Mouse (Mus musculus) hindbrain, embryonic 11.5 days (tissue): ENCODE measurements around the gene Gpat3. TPM values are rescaled to one million over a fixed set of nuclear protein-coding genes. Genes with fewer than 3 reads are reported as not detected.

Experiments used
- ATAC-seq: fragments of 200-750 bp; cut with Nextera tagmentation; 2 replicates; pipeline ENCODE4 v1.8.0; 2017; ENCODE audit warnings: mild to moderate bottlenecking, moderate TSS enrichment, moderate library complexity; ENCODE audit not compliant: low FRiP score
- DNase-seq: peaks from one replicate; pipeline ENCODE4 v3.0.0-alpha.2; 2015; ENCODE audit warnings: low spot score
- H3K27ac ChIP-seq: fragments of 300-500 bp; sonication (generic); 2 replicates; pipeline ENCODE4 v1.5.1; 2014; ENCODE audit warnings: mild to moderate bottlenecking, low read depth, low read length
- H3K27me3 ChIP-seq: fragments of 300-500 bp; sonication (generic); 2 replicates; pipeline ENCODE4 v1.6.1; 2014; ENCODE audit warnings: mild to moderate bottlenecking, low read length, moderate library complexity, mixed read lengths; ENCODE audit not compliant: control insufficient read depth, insufficient read depth
- H3K36me3 ChIP-seq: fragments of 300-500 bp; sonication (generic); 2 replicates; pipeline ENCODE4 v1.6.1; 2014; ENCODE audit warnings: mild to moderate bottlenecking, low read length, moderate library complexity, mixed read lengths; ENCODE audit not compliant: control insufficient read depth, insufficient read depth
- H3K4me1 ChIP-seq: fragments of 300-500 bp; sonication (generic); replicated peaks from 2 replicates; pipeline ENCODE4 v1.6.1; 2014; ENCODE audit warnings: low read length, mixed read lengths; ENCODE audit not compliant: control insufficient read depth, insufficient read depth
- H3K4me2 ChIP-seq: fragments of 300-500 bp; sonication (generic); replicated peaks from 2 replicates; pipeline ENCODE4 v1.6.1; 2014; ENCODE audit warnings: mild to moderate bottlenecking, low read depth, low read length
- H3K4me3 ChIP-seq: fragments of 300-500 bp; sonication (generic); 2 replicates; pipeline ENCODE4 v1.5.1; 2014; ENCODE audit warnings: low read depth, low read length
- H3K9ac ChIP-seq: fragments of 300-500 bp; sonication (generic); 2 replicates; pipeline ENCODE4 v1.6.1; 2014; ENCODE audit warnings: low read depth, low read length
- H3K9me3 ChIP-seq: fragments of 300-500 bp; sonication (generic); 2 replicates; pipeline ENCODE4 v1.6.1; 2016; ENCODE audit warnings: low read length; ENCODE audit not compliant: control insufficient read depth
- WGBS: fragments of 180-500 bp; shearing (Covaris S2); extraction: QIAGEN DNeasy Blood & Tissue Kit; methylation state at CpG from one replicate; pipeline ENCODE4 v1.1.7; 2014; 5-methylcytosine and 5-hydroxymethylcytosine counted together
- polyA plus RNA-seq: library from polyadenylated mRNA; unstranded; fragments of >200 nt; fragmentation: Nextera tagmentation; extraction: Ambion mirVana; gene quantifications from 2 replicates; pipeline ENCODE4 v1.2.1, GENCODE M21; 2014

Gpat3 gene
- polyA plus RNA-seq, 1 experiment from 2014 or later: 0.62 TPM

DNA sequence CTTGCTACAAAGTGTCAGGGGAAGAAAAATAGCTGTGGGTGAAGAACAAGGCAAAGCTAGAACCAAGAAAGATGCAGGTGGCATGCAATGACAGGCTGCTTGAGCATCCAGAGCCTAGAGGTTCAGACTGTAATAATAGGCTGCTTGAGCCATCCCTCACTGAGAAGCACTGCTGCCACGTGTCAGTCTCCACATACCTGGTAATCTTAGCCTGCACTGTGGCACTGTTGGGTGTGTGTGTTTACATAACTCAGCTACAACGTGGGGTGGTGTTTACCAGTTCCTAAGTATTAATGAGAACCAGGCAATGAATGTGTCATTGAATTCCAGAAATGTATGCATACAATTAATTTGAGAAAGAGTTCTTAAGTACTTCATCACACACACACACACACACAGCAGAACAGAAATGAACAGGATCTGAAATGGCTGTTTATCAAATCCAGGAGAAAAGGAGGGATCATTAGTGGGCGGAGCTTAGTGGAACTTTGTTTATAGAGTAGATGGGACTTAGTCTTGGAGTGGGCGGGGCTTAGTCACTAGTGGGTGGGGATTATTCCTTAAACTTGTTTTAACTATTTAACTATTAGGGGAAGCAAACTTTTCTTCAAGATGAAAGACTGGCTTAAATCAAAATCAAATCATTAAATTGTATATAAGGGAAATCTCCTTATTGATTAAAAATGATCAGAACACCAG is 23.8 kb downstream of the Gpat3 start:
- ATAC-seq (no peak), DNase-seq (no peak)
- H3K9ac ChIP-seq: no peak overlapping the region
- no peak overlapping the region for H3K27ac ChIP-seq
- no peaks in the 10 kb centered on the region for H3K36me3 ChIP-seq
- no peaks in the 10 kb centered on the region for H3K4me1 ChIP-seq
- no peak overlapping the region for H3K4me3 ChIP-seq
- WGBS: 65% methylated on average over 4 of the region's 4 CpGs
- H3K4me2 ChIP-seq: no peak overlapping the region
- H3K9me3 ChIP-seq: no peaks in the 10 kb centered on the region
- no peaks in the 10 kb centered on the region for H3K27me3 ChIP-seq

DNA sequence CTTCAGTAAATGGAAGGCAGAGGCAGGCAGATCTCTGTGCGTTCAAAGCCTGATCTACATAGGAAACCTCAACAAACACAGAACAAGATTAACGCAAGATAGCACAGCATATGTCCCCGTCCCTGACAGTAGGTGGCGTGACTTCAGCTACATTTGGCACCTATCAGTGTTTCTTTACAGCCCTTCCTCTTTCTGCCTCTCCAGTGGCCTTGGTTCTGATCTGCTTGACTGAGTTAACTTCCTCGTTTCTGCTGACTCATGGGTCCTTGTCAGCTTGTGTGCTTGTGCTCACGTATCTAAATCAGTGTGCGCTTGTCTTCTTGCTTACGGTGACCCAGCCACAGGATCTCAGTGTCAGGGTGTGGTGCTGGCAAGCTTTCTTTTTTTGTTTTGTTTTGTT is 26.5 kb downstream of the Gpat3 start:
- no peak overlapping the region for H3K4me2 ChIP-seq
- no peaks in the 10 kb centered on the region for H3K36me3 ChIP-seq
- 88% methylated on average over 8 of the region's 8 CpGs for WGBS
- ATAC-seq (no peak), DNase-seq (no peak)
- H3K9me3 ChIP-seq: no peaks in the 10 kb centered on the region
- no peak overlapping the region for H3K4me3 ChIP-seq
- no peaks in the 10 kb centered on the region for H3K27me3 ChIP-seq
- H3K9ac ChIP-seq: no peak overlapping the region
- H3K4me1 ChIP-seq: no peaks in the 10 kb centered on the region
- H3K27ac ChIP-seq: no peak overlapping the region

DNA sequence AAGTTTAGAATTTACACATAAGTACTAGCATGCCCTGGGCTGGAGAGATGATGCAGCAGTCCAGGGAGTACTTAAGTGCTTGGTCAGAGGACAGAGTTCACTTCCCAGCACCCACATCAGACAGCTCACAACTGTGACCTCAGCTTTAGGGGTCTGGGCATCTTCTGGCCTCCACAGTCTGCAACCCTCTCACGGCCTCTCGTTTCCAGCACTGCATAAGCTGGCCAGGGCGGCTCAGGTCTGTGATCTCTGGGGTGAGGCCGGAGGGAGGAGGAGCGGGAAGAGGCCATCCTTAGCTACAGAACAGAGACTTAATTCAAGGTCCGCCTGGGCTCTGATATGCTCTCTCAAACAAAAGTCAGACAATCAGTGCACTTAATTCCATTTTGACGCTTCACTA is 29.2 kb downstream of the Gpat3 start:
- no peaks in the 10 kb centered on the region for H3K27me3 ChIP-seq
- WGBS: 70% methylated on average over 7 of the region's 7 CpGs

DNA sequence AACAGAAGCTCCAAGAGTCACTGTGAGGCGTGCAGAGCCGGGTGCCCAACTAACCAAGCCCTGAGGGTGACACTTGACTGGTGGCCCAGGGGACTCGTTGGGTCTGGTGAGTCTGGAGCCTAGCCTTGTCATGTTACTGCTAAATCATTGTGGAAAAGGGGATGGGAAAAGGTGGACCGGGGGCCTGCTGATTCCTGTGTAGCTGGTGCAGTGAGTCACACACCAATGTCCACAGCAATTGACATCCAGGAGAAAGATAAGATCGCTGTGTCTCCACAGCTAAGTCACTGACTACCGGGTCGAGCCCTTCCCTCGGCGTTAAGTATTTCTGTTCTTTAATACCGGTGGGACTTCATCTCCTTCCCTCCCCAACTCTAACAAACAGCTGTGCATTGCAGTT is 29.7 kb downstream of the Gpat3 start:
- Histone ChIP-seq H3K9me3 (no peaks in the 10 kb centered on the region), H3K4me2 (no peak overlapping the region), H3K4me3 (no peak overlapping the region), H3K27me3 (no peaks in the 10 kb centered on the region), H3K9ac (no peak overlapping the region), H3K36me3 (no peaks in the 10 kb centered on the region), H3K27ac (no peak overlapping the region), H3K4me1 (no peaks in the 10 kb centered on the region)
- 81% methylated on average over 10 of the region's 10 CpGs for WGBS
- DNase-seq: no peak
- ATAC-seq: no peak

More for the DNA sequence above, 29.2 kb downstream of the Gpat3 start:
- no peak overlapping the region for H3K27ac ChIP-seq
- no peaks in the 10 kb centered on the region for H3K4me1 ChIP-seq
- no peaks in the 10 kb centered on the region for H3K36me3 ChIP-seq
- no peak for DNase-seq
- H3K9me3 ChIP-seq: no peaks in the 10 kb centered on the region
- ATAC-seq: no peak
- H3K4me2 ChIP-seq: no peak overlapping the region
- no peak overlapping the region for H3K4me3 ChIP-seq
- no peak overlapping the region for H3K9ac ChIP-seq

DNA sequence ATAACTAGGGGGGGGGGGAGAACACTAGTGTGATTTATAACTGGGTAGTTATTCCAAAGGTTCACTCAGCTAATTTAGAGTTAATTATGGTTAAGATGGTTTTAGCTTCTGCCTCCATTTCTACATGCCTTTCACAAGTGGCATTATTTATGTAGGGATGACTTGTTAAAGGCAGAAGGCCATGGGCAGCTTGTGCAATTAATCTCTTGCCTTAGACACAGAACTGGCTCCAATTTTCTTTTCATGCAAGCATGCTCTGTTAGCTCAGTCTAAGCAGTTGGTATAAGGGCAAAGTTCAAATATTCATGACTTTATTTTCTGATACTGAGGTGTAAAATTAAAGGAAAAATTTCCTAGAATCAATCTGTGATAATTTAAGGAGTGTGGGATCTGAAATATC is 31.5 kb downstream of the Gpat3 start:
- Histone ChIP-seq H3K9ac (no peak overlapping the region), H3K4me3 (no peak overlapping the region), H3K27me3 (no peaks in the 10 kb centered on the region), H3K36me3 (no peaks in the 10 kb centered on the region), H3K27ac (no peak overlapping the region), H3K4me2 (no peak overlapping the region), H3K9me3 (no peaks in the 10 kb centered on the region), H3K4me1 (no peaks in the 10 kb centered on the region)
- no peak for ATAC-seq
- no peak for DNase-seq

DNA sequence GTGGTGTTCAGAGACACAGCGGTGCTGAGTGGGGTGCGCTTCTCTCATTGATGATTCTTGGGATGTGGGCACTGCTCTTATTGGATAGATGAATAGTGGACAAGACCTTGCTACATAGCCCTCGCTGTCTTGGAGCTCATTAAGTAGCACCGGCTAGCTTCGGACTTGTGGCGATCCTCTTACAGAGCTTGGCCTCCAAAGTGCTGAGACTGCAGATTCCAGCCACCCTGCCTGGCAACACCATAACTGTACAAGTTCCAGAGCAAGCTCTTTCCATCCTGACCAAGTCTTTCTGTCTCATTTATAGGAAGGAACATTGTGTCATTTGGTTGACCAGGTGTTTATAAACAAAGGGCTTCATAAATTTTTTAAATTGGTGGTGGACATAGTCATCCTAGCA is 39.7 kb downstream of the Gpat3 start:
- Histone ChIP-seq H3K4me1 (no peaks in the 10 kb centered on the region), H3K9me3 (no peaks in the 10 kb centered on the region), H3K4me3 (no peak overlapping the region), H3K4me2 (no peak overlapping the region), H3K36me3 (no peaks in the 10 kb centered on the region), H3K27me3 (no peaks in the 10 kb centered on the region), H3K9ac (no peak overlapping the region), H3K27ac (no peak overlapping the region)
- DNase-seq (no peak), ATAC-seq (no peak)
- 83% methylated on average over 6 of the region's 6 CpGs for WGBS

DNA sequence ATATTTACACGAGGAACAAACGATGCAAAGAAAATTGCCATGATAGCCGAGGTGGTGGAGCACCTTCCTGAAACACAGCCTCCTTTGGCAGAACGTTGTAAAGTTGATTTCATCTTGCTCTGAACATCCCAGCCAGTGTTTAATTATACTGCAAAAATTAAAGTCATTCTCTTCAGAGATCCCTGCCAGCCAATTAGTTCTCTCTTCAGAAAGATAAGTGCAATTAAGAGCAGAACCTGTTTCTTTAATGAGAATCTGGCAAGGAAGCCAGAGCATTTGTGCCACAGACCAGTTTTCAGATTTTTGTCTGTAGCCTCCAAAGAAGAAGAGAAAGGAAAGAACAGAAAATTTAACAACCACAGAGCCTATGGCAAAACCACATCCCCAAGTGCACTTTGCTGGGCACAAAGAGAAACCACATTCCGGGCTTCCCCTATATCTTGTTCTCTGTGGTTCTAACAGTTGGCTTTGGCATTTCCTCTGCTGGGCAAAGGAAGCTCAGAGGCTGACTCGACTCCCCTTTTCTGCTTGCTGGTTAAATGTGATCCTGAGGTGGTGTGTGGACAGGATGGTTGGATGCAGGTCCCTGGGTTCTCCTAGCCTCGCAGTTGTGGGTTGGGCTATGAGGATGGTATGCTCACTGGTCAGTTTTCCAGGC is 40.9 kb downstream of the Gpat3 start:
- no peak for ATAC-seq
- H3K27me3 ChIP-seq: no peaks in the 10 kb centered on the region
- 85% methylated on average over 7 of the region's 7 CpGs for WGBS

DNA sequence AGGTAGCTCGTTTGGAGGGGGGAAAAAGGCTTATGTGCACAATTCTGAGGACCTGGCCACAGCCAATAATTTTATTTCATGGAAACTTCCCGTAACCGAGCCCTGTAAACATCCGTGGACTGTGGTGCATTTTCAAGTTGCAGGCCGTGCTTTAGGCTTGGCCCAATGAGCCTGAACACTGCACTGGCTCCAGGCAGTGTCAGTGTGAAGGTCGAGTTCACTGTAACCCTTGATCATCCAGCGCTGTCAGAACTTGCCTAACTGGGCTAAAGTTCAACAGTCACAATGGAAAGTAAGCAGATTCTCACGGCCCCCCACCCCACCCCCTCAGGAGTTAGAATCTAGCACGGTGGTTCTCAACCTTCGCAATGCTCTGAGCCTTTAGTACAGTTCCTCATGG is 50.7 kb downstream of the Gpat3 start:
- DNase-seq: no peak
- 82% methylated on average over 10 of the region's 10 CpGs for WGBS
- Histone ChIP-seq H3K4me2 (no peak overlapping the region), H3K4me1 (no peaks in the 10 kb centered on the region), H3K9ac (no peak overlapping the region), H3K9me3 (no peaks in the 10 kb centered on the region), H3K27me3 (no peaks in the 10 kb centered on the region), H3K36me3 (no peaks in the 10 kb centered on the region), H3K27ac (no peak overlapping the region), H3K4me3 (no peak overlapping the region)
- no peak for ATAC-seq

More for the DNA sequence above, 40.9 kb downstream of the Gpat3 start:
- Histone ChIP-seq H3K36me3 (no peaks in the 10 kb centered on the region), H3K4me3 (no peak overlapping the region), H3K4me1 (no peaks in the 10 kb centered on the region), H3K4me2 (no peak overlapping the region), H3K27ac (no peak overlapping the region), H3K9ac (no peak overlapping the region), H3K9me3 (no peaks in the 10 kb centered on the region)
- no peak for DNase-seq
